Mouse (Mus musculus) frontal cortex, adult 2 months (tissue): ENCODE measurements around the gene Aym1. TPM values are rescaled to one million over a fixed set of nuclear protein-coding genes. Genes with fewer than 3 reads are reported as not detected.
A peak's percentile ranks its signal among the peaks of the same experiment; 100 is the strongest.

Experiments used
- DNase-seq, 2 experiments: peaks; one replicate each; pipeline ENCODE4 v3.0.0; 2022; ENCODE audit warnings: low spot score in 1 of 2; ENCODE audit errors: extremely low spot score in 1 of 2
- polyA plus RNA-seq: library from polyadenylated mRNA; depleted of rRNA; stranded (reverse); fragments of >200 nt; gene quantifications from 2 replicates; pipeline ENCODE4 v1.2.3, GENCODE M21; 2012; rRNA removed

Aym1 gene
- polyA plus RNA-seq, 1 experiment: not detected

GRCm38 (mm10) chr5:113397443-113398317 lies 40.6 kb downstream of the Aym1 start:
- DNase-seq: no peak

GRCm38 (mm10) chr5:113402702-113403101 lies 45.6 kb downstream of the Aym1 start:
- peak in 1 of 2 experiments; percentile 23 for DNase-seq

- DNase-seq: no peak
These were observed 50.3 kb downstream of the Aym1 start for GRCm38 (mm10) chr5:113407346-113407745.

Other genes with a start within 250 kb of the Aym1 start
- 17.8 and 18.7 TPM in 2 replicates for gene 2900026A02Rik, start 136.1 kb upstream of the Aym1 start, polyA plus RNA-seq
- 0.04 TPM in 1 of 2 replicates, not detected in the other for gene Tmem211, start 130.4 kb upstream of the Aym1 start, polyA plus RNA-seq
- gene Sgsm1, start 46.5 kb upstream of the Aym1 start, polyA plus RNA-seq: 66.4 and 69.8 TPM in 2 replicates
- gene Wscd2, start 133.0 kb downstream of the Aym1 start, polyA plus RNA-seq: 26.6 and 33.3 TPM in 2 replicates